Mouse (Mus musculus) Muller cell, postnatal 12 days (primary cell): ENCODE results near the gene Clasrp.

Experiments
- DNase-seq: peaks from one replicate; pipeline ENCODE4 v3.0.0-alpha.2; 2015; ENCODE audit errors: inconsistent ontology term

Gene Clasrp

GRCm38 (mm10) chr7:19603849-19604605 is at the start of gene Clasrp:
Gene Clasrp (minus strand): TSS chr7:19604486.
- DNase-seq, result peak; percentile 96

- DNase-seq, result no peak
Observed at GRCm38 (mm10) chr7:19652614-19653013, 48.3 kb upstream of the Clasrp start.

GRCm38 (mm10) chr7:19651063-19651786 is 46.9 kb upstream of the Clasrp start:
- no peak for DNase-seq

GRCm38 (mm10) chr7:19641223-19641622 is 36.9 kb upstream of the Clasrp start:
- DNase-seq, result no peak

GRCm38 (mm10) chr7:19635074-19635827 is 31.0 kb upstream of the Clasrp start:
- DNase-seq, result no peak

- DNase-seq, result no peak
Observed at GRCm38 (mm10) chr7:19634591-19634990, 30.3 kb upstream of the Clasrp start.

- no peak for DNase-seq
Observed at GRCm38 (mm10) chr7:19633855-19634254, 29.6 kb upstream of the Clasrp start.

- DNase-seq, result no peak
Observed at GRCm38 (mm10) chr7:19633197-19633596, 28.9 kb upstream of the Clasrp start.

- DNase-seq, result no peak
Observed at GRCm38 (mm10) chr7:19632720-19633119, 28.4 kb upstream of the Clasrp start.

GRCm38 (mm10) chr7:19632275-19632674 is 28.0 kb upstream of the Clasrp start:
- no peak for DNase-seq

- DNase-seq, result peak; percentile 93
Observed at GRCm38 (mm10) chr7:19629361-19629734, 25.1 kb upstream of the Clasrp start, which contains the start of gene Relb. Gene Relb (minus strand): TSS chr7:19629438.

GRCm38 (mm10) chr7:19628536-19629360 is 24.5 kb upstream of the Clasrp start:
- DNase-seq, result peak; percentile 99

GRCm38 (mm10) chr7:19628192-19628535 is 23.9 kb upstream of the Clasrp start:
- DNase-seq, result no peak

- DNase-seq, result no peak
Observed at GRCm38 (mm10) chr7:19627721-19628120, 23.4 kb upstream of the Clasrp start.

- no peak for DNase-seq
Observed at GRCm38 (mm10) chr7:19623433-19623832, 19.1 kb upstream of the Clasrp start.

- DNase-seq, result no peak
Observed at GRCm38 (mm10) chr7:19622241-19622640, 18.0 kb upstream of the Clasrp start.

GRCm38 (mm10) chr7:19620811-19621210 is 16.5 kb upstream of the Clasrp start:
- DNase-seq, result no peak

- DNase-seq, result peak; percentile 73
Observed at GRCm38 (mm10) chr7:19619004-19619801, 14.9 kb upstream of the Clasrp start.

- DNase-seq, result no peak
Observed at GRCm38 (mm10) chr7:19615036-19615577, 10.8 kb upstream of the Clasrp start.

- DNase-seq, result no peak
Observed at GRCm38 (mm10) chr7:19610969-19611368, 6.7 kb upstream of the Clasrp start.
